Mouse (Mus musculus): Measurements from ENCODE around the gene Cap1. TPM values are rescaled to one million over a fixed set of nuclear protein-coding genes. Genes with fewer than 3 reads are reported as not detected.

Gene Cap1
- 59.6 and 73.0 TPM in 2 replicates for total RNA-seq (2014; rRNA removed; ENCODE audit: low replicate concordance)
- 20.6 and 22.4 TPM in 2 replicates for polyA plus RNA-seq (2015; fragmentation: Nextera tagmentation; extraction: Ambion mirVana)

GRCm38 (mm10) chr4:122885768-122886578 is at the start of gene Cap1:
Cap1 (minus strand) TSS chr4:122886056.
- DNase-seq (ENCODE audit: low spot score) (peak; percentile 99), ATAC-seq (ENCODE audit: insufficient read depth, low read depth) (peak; percentile 93)
- under 1% methylated on average over 49 of the region's 49 CpGs for WGBS
- TF ChIP-seq EP300 (IDR thresholded peaks at IDR 0.05; ENCODE audit: low read depth) (0 out of 2 replicates have a peak, but pooled peaks have one; percentile 58), CTCF (IDR thresholded peaks at IDR 0.05; ENCODE audit: low read depth) (no peak)
- H3K27ac ChIP-seq (ENCODE audit: low read depth) = peak within 1 kb of the TSS; percentile 99
- H3K9me3 ChIP-seq (replicated peaks; ENCODE audit: control insufficient read depth, low read length) = no peaks in the 10 kb centered on the region
- no peaks in the 10 kb centered on the region for H3K27me3 ChIP-seq (ENCODE audit: control insufficient read depth, insufficient read depth, low read length)
- no peaks in the 10 kb centered on the region for H3K36me3 ChIP-seq (replicated peaks; ENCODE audit: control insufficient read depth, insufficient read depth, low read length)
- H3K4me2 ChIP-seq (ENCODE audit: low read depth, low read length) = peak within 1 kb of the TSS; percentile 83
- peaks cover 36% of the 10 kb centered on the region for H3K4me1 ChIP-seq (ENCODE audit: control insufficient read depth, insufficient read depth)
- H3K9ac ChIP-seq (replicated peaks; ENCODE audit: low read depth, low read length) = peak within 1 kb of the TSS; percentile 80
- peak within 1 kb of the TSS; percentile 96 for H3K4me3 ChIP-seq (ENCODE audit: low read depth, low read length)

GRCm38 (mm10) chr4:122933857-122934256 is 48.0 kb upstream of the Cap1 start:
- Histone ChIP-seq H3K27me3 (ENCODE audit: control insufficient read depth, insufficient read depth, low read length) (no peaks in the 10 kb centered on the region), H3K36me3 (replicated peaks; ENCODE audit: control insufficient read depth, insufficient read depth, low read length) (no peaks in the 10 kb centered on the region), H3K4me2 (ENCODE audit: low read depth, low read length) (no peak overlapping the region), H3K9me3 (replicated peaks; ENCODE audit: control insufficient read depth, low read length) (no peaks in the 10 kb centered on the region), H3K9ac (replicated peaks; ENCODE audit: low read depth, low read length) (no peak overlapping the region), H3K27ac (ENCODE audit: low read depth) (no peak overlapping the region; the same call in 1 of the 2 replicates), H3K4me3 (ENCODE audit: low read depth, low read length) (no peak overlapping the region), H3K4me1 (ENCODE audit: control insufficient read depth, insufficient read depth) (no peaks in the 10 kb centered on the region)
- ATAC-seq (ENCODE audit: insufficient read depth, low read depth) (no peak), DNase-seq (ENCODE audit: low spot score) (no peak)
- 37% methylated on average over 3 of the region's 3 CpGs for WGBS
- TF ChIP-seq EP300 (IDR thresholded peaks at IDR 0.05; ENCODE audit: low read depth) = no peak
- no peak for TF ChIP-seq CTCF (IDR thresholded peaks at IDR 0.05; ENCODE audit: low read depth)

- 44% methylated on average over 3 of the region's 3 CpGs for WGBS
- Histone ChIP-seq H3K4me1 (ENCODE audit: control insufficient read depth, insufficient read depth) (no peaks in the 10 kb centered on the region), H3K27me3 (ENCODE audit: control insufficient read depth, insufficient read depth, low read length) (no peaks in the 10 kb centered on the region), H3K9ac (replicated peaks; ENCODE audit: low read depth, low read length) (no peak overlapping the region), H3K36me3 (replicated peaks; ENCODE audit: control insufficient read depth, insufficient read depth, low read length) (no peaks in the 10 kb centered on the region), H3K27ac (ENCODE audit: low read depth) (peak overlapping the region; percentile 18; the same call in 1 of the 2 replicates), H3K9me3 (replicated peaks; ENCODE audit: control insufficient read depth, low read length) (no peaks in the 10 kb centered on the region), H3K4me3 (ENCODE audit: low read depth, low read length) (no peak overlapping the region), H3K4me2 (ENCODE audit: low read depth, low read length) (no peak overlapping the region)
- no peak for DNase-seq (ENCODE audit: low spot score)
- ATAC-seq (ENCODE audit: insufficient read depth, low read depth) = no peak
- TF ChIP-seq EP300 (IDR thresholded peaks at IDR 0.05; ENCODE audit: low read depth) (no peak), CTCF (IDR thresholded peaks at IDR 0.05; ENCODE audit: low read depth) (no peak)
Observed at GRCm38 (mm10) chr4:122933051-122933591, 47.3 kb upstream of the Cap1 start.

GRCm38 (mm10) chr4:122932239-122932978 is 46.6 kb upstream of the Cap1 start:
- no peak for DNase-seq (ENCODE audit: low spot score)
- Histone ChIP-seq H3K4me1 (ENCODE audit: control insufficient read depth, insufficient read depth) (no peaks in the 10 kb centered on the region), H3K27ac (ENCODE audit: low read depth) (peak overlapping the region; percentile 18; the same call in 1 of the 2 replicates), H3K9ac (replicated peaks; ENCODE audit: low read depth, low read length) (no peak overlapping the region), H3K27me3 (ENCODE audit: control insufficient read depth, insufficient read depth, low read length) (no peaks in the 10 kb centered on the region), H3K36me3 (replicated peaks; ENCODE audit: control insufficient read depth, insufficient read depth, low read length) (no peaks in the 10 kb centered on the region), H3K4me3 (ENCODE audit: low read depth, low read length) (no peak overlapping the region), H3K4me2 (ENCODE audit: low read depth, low read length) (no peak overlapping the region), H3K9me3 (replicated peaks; ENCODE audit: control insufficient read depth, low read length) (no peaks in the 10 kb centered on the region)
- ATAC-seq (ENCODE audit: insufficient read depth, low read depth) = no peak
- 54% methylated on average over 8 of the region's 8 CpGs for WGBS
- TF ChIP-seq EP300 (IDR thresholded peaks at IDR 0.05; ENCODE audit: low read depth) (no peak), CTCF (IDR thresholded peaks at IDR 0.05; ENCODE audit: low read depth) (no peak)

GRCm38 (mm10) chr4:122930939-122931590 is 45.2 kb upstream of the Cap1 start:
- 58% methylated on average over 2 of the region's 2 CpGs for WGBS
- H3K4me1 ChIP-seq (ENCODE audit: control insufficient read depth, insufficient read depth) = no peaks in the 10 kb centered on the region
- TF ChIP-seq CTCF (IDR thresholded peaks at IDR 0.05; ENCODE audit: low read depth) (no peak), EP300 (IDR thresholded peaks at IDR 0.05; ENCODE audit: low read depth) (no peak)
- no peak overlapping the region for H3K27ac ChIP-seq (ENCODE audit: low read depth)
- no peaks in the 10 kb centered on the region for H3K36me3 ChIP-seq (replicated peaks; ENCODE audit: control insufficient read depth, insufficient read depth, low read length)
- ATAC-seq (ENCODE audit: insufficient read depth, low read depth) = no peak
- H3K27me3 ChIP-seq (ENCODE audit: control insufficient read depth, insufficient read depth, low read length) = no peaks in the 10 kb centered on the region
- no peaks in the 10 kb centered on the region for H3K9me3 ChIP-seq (replicated peaks; ENCODE audit: control insufficient read depth, low read length)
- H3K4me2 ChIP-seq (ENCODE audit: low read depth, low read length) = no peak overlapping the region
- H3K4me3 ChIP-seq (ENCODE audit: low read depth, low read length) = no peak overlapping the region
- H3K9ac ChIP-seq (replicated peaks; ENCODE audit: low read depth, low read length) = no peak overlapping the region
- DNase-seq (ENCODE audit: low spot score) = no peak

Data from heart, postnatal 0 days (tissue).